Mouse (Mus musculus) frontal cortex, adult 2 months (tissue): ENCODE results near the gene Arhgap15. TPM values are rescaled to one million over a fixed set of nuclear protein-coding genes. Genes with fewer than 3 reads are reported as not detected.

Experiments
- DNase-seq, 2 experiments: peaks; one replicate each; pipeline ENCODE4 v3.0.0; 2022; ENCODE audit warnings: low spot score in 1 of 2; ENCODE audit errors: extremely low spot score in 1 of 2
- polyA plus RNA-seq: library from polyadenylated mRNA; depleted of rRNA; stranded (reverse); fragments of >200 nt; gene quantifications from 2 replicates; pipeline ENCODE4 v1.2.3, GENCODE M21; 2012

Gene Arhgap15
- polyA plus RNA-seq, 1 experiment: 8.1 TPM

- DNase-seq: no peak
Observed at GRCm38 (mm10) chr2:43907496-43907895, 158.9 kb downstream of the Arhgap15 start.

- no peak for DNase-seq
Observed at GRCm38 (mm10) chr2:43914104-43914503, 165.5 kb downstream of the Arhgap15 start.

- peak; percentile 21 to 31 for DNase-seq
Observed at GRCm38 (mm10) chr2:43923863-43924340, 175.3 kb downstream of the Arhgap15 start.

- DNase-seq: no peak
Observed at GRCm38 (mm10) chr2:43931687-43932086, 183.1 kb downstream of the Arhgap15 start.

GRCm38 (mm10) chr2:43939196-43939595 is 190.6 kb downstream of the Arhgap15 start:
- no peak for DNase-seq

- DNase-seq: no peak
Observed at GRCm38 (mm10) chr2:43945679-43946078, 197.1 kb downstream of the Arhgap15 start.

- peak in 1 of 2 experiments; percentile 22 for DNase-seq
Observed at GRCm38 (mm10) chr2:43949775-43950492, 201.3 kb downstream of the Arhgap15 start.

GRCm38 (mm10) chr2:43950741-43951140 is 202.1 kb downstream of the Arhgap15 start:
- DNase-seq: no peak

GRCm38 (mm10) chr2:43959189-43959588 is 210.6 kb downstream of the Arhgap15 start:
- DNase-seq: no peak

- no peak for DNase-seq
Observed at GRCm38 (mm10) chr2:43962466-43962865, 213.8 kb downstream of the Arhgap15 start.

- DNase-seq: no peak
Observed at GRCm38 (mm10) chr2:43968581-43968980, 220.0 kb downstream of the Arhgap15 start.

- DNase-seq: peak in 1 of 2 experiments; percentile 36
Observed at GRCm38 (mm10) chr2:43977732-43978131, 229.1 kb downstream of the Arhgap15 start.

- DNase-seq: peak in 1 of 2 experiments; percentile 43
Observed at GRCm38 (mm10) chr2:43978177-43979013, 229.8 kb downstream of the Arhgap15 start.

GRCm38 (mm10) chr2:43986066-43986465 is 237.4 kb downstream of the Arhgap15 start:
- DNase-seq: no peak

GRCm38 (mm10) chr2:43987919-43988318 is 239.3 kb downstream of the Arhgap15 start:
- DNase-seq: no peak

GRCm38 (mm10) chr2:43989850-43990249 is 241.2 kb downstream of the Arhgap15 start:
- peak; percentile 71 to 84 for DNase-seq

- no peak for DNase-seq
Observed at GRCm38 (mm10) chr2:43992510-43992909, 243.9 kb downstream of the Arhgap15 start.

- no peak for DNase-seq
Observed at GRCm38 (mm10) chr2:44002454-44002853, 253.8 kb downstream of the Arhgap15 start.

GRCm38 (mm10) chr2:44010249-44010648 is 261.6 kb downstream of the Arhgap15 start:
- no peak for DNase-seq

- peak; percentile 35 to 47 for DNase-seq
Observed at GRCm38 (mm10) chr2:44013388-44013787, 264.8 kb downstream of the Arhgap15 start.

GRCm38 (mm10) chr2:44016720-44017119 is 268.1 kb downstream of the Arhgap15 start:
- DNase-seq: no peak
